20 mouse cellular contexts compared by ENCODE assay signal in genomic region chr9:121153276-121153675, GRCm38 (mm10).
DNase-seq lines count a peak whose midpoint lies in the region; ATAC-seq and TF ChIP-seq lines count a peak whose summit lies in the region.
"Had no signal": no experiment of that assay in that cellular context is flagged by ENCODE, and none has a peak within 500 bp of the region (broad histone marks: within the 10 kb centered on the region; RNA-seq: fewer than 3 reads in every experiment).

No protein-coding gene starts in this region.

- ATAC-seq in hindbrain, embryonic 16.5 days, result no peak
- no peak for ATAC-seq in midbrain, embryonic 11.5 days (ENCODE audit: low FRiP score)
- ATAC-seq: activated CD4-positive, CD25-positive, alpha-beta regulatory T cell, adult 4 months; forebrain, embryonic 13.5 days; forebrain, embryonic 15.5 days; forebrain, postnatal 0 days had no signal

- H3K4me1 ChIP-seq in hindbrain, embryonic 16.5 days (ENCODE audit: control insufficient read depth, insufficient read depth, low read depth, low read length), result no peaks in the 10 kb centered on the region; the same call in 1 of the 2 replicates
- peaks cover 3% of the 10 kb centered on the region; the same call in 1 of the 2 replicates for H3K4me1 ChIP-seq in midbrain, embryonic 11.5 days (ENCODE audit: control insufficient read depth, insufficient read depth, low read length)
- H3K4me1 ChIP-seq: forebrain, embryonic 15.5 days had no signal

- peak; percentile 61 for DNase-seq in NIH3T3 (ENCODE audit: low read depth)
- no peak for DNase-seq in layer of hippocampus, postnatal 36 days
- no peak for DNase-seq in midbrain, embryonic 11.5 days (ENCODE audit: low spot score, missing footprints)
- DNase-seq: adrenal gland, adult 8-10 months; adrenal gland, postnatal 14 days; adrenal gland, postnatal 36 days; B cell, adult 2 months; cerebellum, adult 11-12 months; cerebellum, adult 2 months; cerebellum, adult 9-10 months; cerebellum, postnatal 10 days; cerebellum, postnatal 25 days; forebrain, postnatal 0 days had no signal

- no peaks in the 10 kb centered on the region for H3K36me3 ChIP-seq in C2C12 (ENCODE audit: control insufficient read depth, insufficient read depth)
- no peaks in the 10 kb centered on the region for H3K36me3 ChIP-seq in hindbrain, embryonic 16.5 days (ENCODE audit: control insufficient read depth, insufficient read depth, low read length)
- H3K36me3 ChIP-seq in midbrain, embryonic 11.5 days (ENCODE audit: control insufficient read depth, insufficient read depth, low read length), result no peaks in the 10 kb centered on the region
- H3K36me3 ChIP-seq: embryonic facial prominence, embryonic 10.5 days; embryonic facial prominence, embryonic 12.5 days; forebrain, embryonic 15.5 days had no signal

- no peak overlapping the region for H3K4me3 ChIP-seq in C2C12 (ENCODE audit: insufficient read depth, poor library complexity, severe bottlenecking)
- H3K4me3 ChIP-seq in hindbrain, embryonic 16.5 days (ENCODE audit: low read length), result no peak overlapping the region
- no peak overlapping the region for H3K4me3 ChIP-seq in midbrain, embryonic 11.5 days (ENCODE audit: low read depth, low read length)
- H3K4me3 ChIP-seq: embryonic facial prominence, embryonic 10.5 days; embryonic facial prominence, embryonic 12.5 days; forebrain, embryonic 13.5 days; forebrain, embryonic 15.5 days had no signal

- no peaks in the 10 kb centered on the region for H3K79me3 ChIP-seq in C2C12 (ENCODE audit: low read depth)

- H3K9me3 ChIP-seq in hindbrain, embryonic 16.5 days (ENCODE audit: control insufficient read depth, low read length), result no peaks in the 10 kb centered on the region
- H3K9me3 ChIP-seq in midbrain, embryonic 11.5 days (ENCODE audit: control insufficient read depth, low read length), result no peaks in the 10 kb centered on the region
- H3K9me3 ChIP-seq: embryonic facial prominence, embryonic 10.5 days; embryonic facial prominence, embryonic 12.5 days; forebrain, embryonic 13.5 days; forebrain, embryonic 15.5 days had no signal

- 96% methylated on average over 5 of the region's 5 CpGs for WGBS in hindbrain, embryonic 16.5 days
- 93% methylated on average over 5 of the region's 5 CpGs for WGBS in midbrain, embryonic 11.5 days

- H3K79me2 ChIP-seq in C2C12 (ENCODE audit: control insufficient read depth, insufficient read depth), result no peaks in the 10 kb centered on the region

- H3ac ChIP-seq in C2C12 (ENCODE audit: control insufficient read depth, insufficient read length, low read depth), result no peak overlapping the region

- H3K27ac ChIP-seq in hindbrain, embryonic 16.5 days (ENCODE audit: low read depth, low read length), result no peak overlapping the region
- H3K27ac ChIP-seq in midbrain, embryonic 11.5 days (ENCODE audit: low read depth, low read length), result no peak overlapping the region
- H3K27ac ChIP-seq: embryonic facial prominence, embryonic 10.5 days; embryonic facial prominence, embryonic 12.5 days; forebrain, embryonic 13.5 days; forebrain, embryonic 15.5 days had no signal

- H3K9ac ChIP-seq in hindbrain, embryonic 16.5 days (ENCODE audit: low read depth, low read length), result no peak overlapping the region
- H3K9ac ChIP-seq in midbrain, embryonic 11.5 days (ENCODE audit: low read length), result no peak overlapping the region
- H3K9ac ChIP-seq: embryonic facial prominence, embryonic 12.5 days; forebrain, embryonic 13.5 days; forebrain, embryonic 15.5 days; forebrain, postnatal 0 days had no signal

- H3K27me3 ChIP-seq in C2C12 (ENCODE audit: control insufficient read depth, insufficient read depth, insufficient read length), result no peaks in the 10 kb centered on the region
- no peaks in the 10 kb centered on the region for H3K27me3 ChIP-seq in hindbrain, embryonic 16.5 days (replicated peaks; ENCODE audit: control insufficient read depth, insufficient read depth, low read length)
- no peaks in the 10 kb centered on the region for H3K27me3 ChIP-seq in midbrain, embryonic 11.5 days (ENCODE audit: control insufficient read depth, insufficient read depth, low read length)
- H3K27me3 ChIP-seq: embryonic facial prominence, embryonic 12.5 days; forebrain, embryonic 13.5 days; forebrain, embryonic 15.5 days had no signal

- no peak overlapping the region for H3K4me2 ChIP-seq in hindbrain, embryonic 16.5 days (ENCODE audit: low read length)
- H3K4me2 ChIP-seq in midbrain, embryonic 11.5 days, result no peak overlapping the region
- H3K4me2 ChIP-seq: embryonic facial prominence, embryonic 12.5 days; forebrain, embryonic 13.5 days; forebrain, embryonic 15.5 days had no signal

- TF ChIP-seq CTCF in C2C12 (IDR thresholded peaks at IDR 0.05; ENCODE audit: control insufficient read depth, insufficient read depth, insufficient read length), result no peak

TF ChIP-seq in C2C12, 6 proteins besides CTCF, POLR2A, EP300 and RAD21:
- TF ChIP-seq MYOD1 (IDR thresholded peaks at IDR 0.05; ENCODE audit: control insufficient read depth, insufficient read length, low read depth), result peak; percentile 52
- TF ChIP-seq FOSL1 (IDR thresholded peaks at IDR 0.05; ENCODE audit: insufficient read depth, low read length, poor library complexity, severe bottlenecking), result no peak
